Mouse (Mus musculus) intestine, postnatal 0 days (tissue): ENCODE data around the gene Cox8c. TPM values are rescaled to one million over a fixed set of nuclear protein-coding genes. Genes with fewer than 3 reads are reported as not detected.

Experiments
- ATAC-seq: fragments of 200-750 bp; cut with Nextera tagmentation; 2 replicates; pipeline ENCODE4 v1.8.0; 2017; ENCODE audit warnings: mild to moderate bottlenecking, moderate TSS enrichment, moderate library complexity
- H3K27ac ChIP-seq: fragments of 300-500 bp; sonication (generic); 2 replicates; pipeline ENCODE4 v1.5.1; 2014; ENCODE audit warnings: mild to moderate bottlenecking, low read depth, low read length, moderate library complexity
- H3K27me3 ChIP-seq: fragments of 300-500 bp; sonication (generic); replicated peaks from 2 replicates; pipeline ENCODE4 v1.6.1; 2014; ENCODE audit warnings: low read length, mixed read lengths; ENCODE audit not compliant: control insufficient read depth, insufficient read depth
- H3K36me3 ChIP-seq: fragments of 300-500 bp; sonication (generic); 2 replicates; pipeline ENCODE4 v1.6.1; 2014; ENCODE audit warnings: mild to moderate bottlenecking, moderate library complexity; ENCODE audit not compliant: control insufficient read depth, insufficient read depth
- H3K4me1 ChIP-seq: fragments of 300-500 bp; sonication (generic); replicated peaks from 2 replicates; pipeline ENCODE4 v1.6.1; 2014; ENCODE audit warnings: antibody characterized with exemption, low read length, mixed read lengths; ENCODE audit not compliant: control insufficient read depth, insufficient read depth
- H3K4me2 ChIP-seq: fragments of 300-500 bp; sonication (generic); replicated peaks from 2 replicates; pipeline ENCODE4 v1.6.1; 2014; ENCODE audit warnings: low read depth, mild to moderate bottlenecking, moderate library complexity
- H3K4me3 ChIP-seq: fragments of 300-500 bp; sonication (generic); 2 replicates; pipeline ENCODE4 v1.5.1; 2014; ENCODE audit warnings: low read depth, low read length
- H3K9ac ChIP-seq: fragments of 300-500 bp; sonication (generic); 2 replicates; pipeline ENCODE4 v1.6.1; 2014; ENCODE audit warnings: mild to moderate bottlenecking, low read depth, low read length
- H3K9me3 ChIP-seq: fragments of 300-500 bp; sonication (generic); 2 replicates; pipeline ENCODE4 v1.6.1; 2016; ENCODE audit warnings: mixed run types; ENCODE audit not compliant: control insufficient read depth
- CTCF ChIP-seq: sonication (generic); IDR thresholded peaks from 2 replicates; pipeline ENCODE4 v1.5.1; 2016; ENCODE audit warnings: low read depth, mild to moderate bottlenecking, control low read depth, antibody characterized with exemption, moderate library complexity
- WGBS: fragments of 180-500 bp; shearing (Covaris S2); extraction: QIAGEN DNeasy Blood & Tissue Kit; methylation state at CpG from one replicate; pipeline ENCODE4 v1.1.7; 2014; 5-methylcytosine and 5-hydroxymethylcytosine counted together
- polyA plus RNA-seq: library from polyadenylated mRNA; unstranded; fragments of >200 nt; fragmentation: Nextera tagmentation; extraction: Ambion mirVana; gene quantifications from 2 replicates; pipeline ENCODE4 v1.2.1, GENCODE M21; 2015

Gene Cox8c
- polyA plus RNA-seq, 1 experiment from 2014 or later = not detected

DNA sequence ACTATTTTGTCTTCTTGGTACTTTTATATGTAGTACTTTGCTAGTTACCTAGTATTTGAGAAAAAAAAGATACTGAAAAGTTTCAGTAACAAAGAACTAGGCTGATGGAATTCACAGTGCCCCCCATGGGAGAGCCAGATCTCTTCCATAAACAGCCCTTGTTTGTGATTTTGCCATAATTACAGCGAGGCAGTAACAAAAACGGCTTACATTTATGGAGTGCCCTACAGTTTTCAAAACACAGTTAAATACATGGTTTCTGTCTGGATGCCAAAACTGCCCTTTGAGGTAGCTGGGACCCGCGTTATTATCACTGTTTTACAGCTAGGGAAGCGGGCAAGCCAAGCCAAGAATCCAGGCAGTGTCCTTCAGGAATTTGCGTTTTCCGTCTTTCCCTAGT lies 20.2 kb upstream of the Cox8c start:
- Histone ChIP-seq H3K4me1 (peaks cover 8% of the 10 kb centered on the region), H3K36me3 (no peaks in the 10 kb centered on the region), H3K9me3 (no peaks in the 10 kb centered on the region), H3K4me3 (peak overlapping the region; percentile 97), H3K27me3 (no peaks in the 10 kb centered on the region), H3K4me2 (peak overlapping the region; percentile 81), H3K27ac (peak overlapping the region; percentile 98; the same call in 1 of the 2 replicates), H3K9ac (no peak overlapping the region)
- TF ChIP-seq CTCF = no peak
- ATAC-seq = no peak
- 22% methylated on average over 7 of the region's 7 CpGs for WGBS

- H3K36me3 ChIP-seq = no peaks in the 10 kb centered on the region
- no peaks in the 10 kb centered on the region for H3K4me1 ChIP-seq
- H3K4me2 ChIP-seq = no peak overlapping the region
- no peaks in the 10 kb centered on the region for H3K9me3 ChIP-seq
- no peak overlapping the region for H3K27ac ChIP-seq
- 19% methylated on average over 5 of the region's 5 CpGs for WGBS
- H3K27me3 ChIP-seq = no peaks in the 10 kb centered on the region
- no peak overlapping the region for H3K4me3 ChIP-seq
- no peak overlapping the region for H3K9ac ChIP-seq
- peak; percentile 84 for TF ChIP-seq CTCF
- no peak for ATAC-seq
Measured at GRCm38 (mm10) chr12:102885735-102886134, 13.4 kb upstream of the Cox8c start.

GRCm38 (mm10) chr12:102887366-102887765 lies 11.8 kb upstream of the Cox8c start:
- no peak for ATAC-seq
- WGBS = 68% methylated on average over 10 of the region's 10 CpGs

DNA sequence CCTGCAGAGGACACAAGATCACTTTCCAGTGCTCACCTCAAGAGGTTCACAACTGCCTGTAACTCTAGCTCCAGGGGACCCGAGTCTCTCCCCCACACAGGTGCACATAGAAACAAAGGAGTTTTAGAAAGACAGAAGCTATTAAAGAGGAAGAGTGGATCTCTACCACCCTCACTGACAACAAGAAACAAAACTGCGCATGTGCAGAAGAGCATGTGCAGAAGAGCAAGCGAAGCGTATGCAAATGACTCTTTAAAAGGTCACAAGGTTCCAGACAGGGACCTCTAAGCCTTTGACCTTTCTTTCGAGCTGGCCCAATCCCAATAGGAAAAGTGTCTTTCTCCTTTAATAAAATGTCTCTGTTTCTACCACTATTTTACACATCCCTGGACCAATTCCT lies 10.5 kb upstream of the Cox8c start:
- WGBS = 70% methylated on average over 5 of the region's 5 CpGs
- Histone ChIP-seq H3K27ac (no peak overlapping the region), H3K9me3 (peaks cover 3% of the 10 kb centered on the region; the same call in 1 of the 2 replicates), H3K36me3 (no peaks in the 10 kb centered on the region), H3K4me2 (no peak overlapping the region), H3K27me3 (no peaks in the 10 kb centered on the region), H3K9ac (no peak overlapping the region), H3K4me1 (no peaks in the 10 kb centered on the region), H3K4me3 (no peak overlapping the region)
- ATAC-seq = no peak
- no peak for TF ChIP-seq CTCF

More at GRCm38 (mm10) chr12:102887366-102887765, 11.8 kb upstream of the Cox8c start:
- H3K27me3 ChIP-seq = no peaks in the 10 kb centered on the region
- no peaks in the 10 kb centered on the region for H3K36me3 ChIP-seq
- no peak overlapping the region for H3K4me2 ChIP-seq
- H3K4me3 ChIP-seq = no peak overlapping the region
- H3K9ac ChIP-seq = no peak overlapping the region
- H3K4me1 ChIP-seq = no peaks in the 10 kb centered on the region
- H3K27ac ChIP-seq = no peak overlapping the region
- peaks cover 3% of the 10 kb centered on the region; the same call in 1 of the 2 replicates for H3K9me3 ChIP-seq
- TF ChIP-seq CTCF = no peak

GRCm38 (mm10) chr12:102908191-102908590 lies 9.1 kb downstream of the Cox8c start:
- WGBS = 39% methylated on average over 3 of the region's 3 CpGs
- Histone ChIP-seq H3K4me2 (no peak overlapping the region), H3K4me1 (no peaks in the 10 kb centered on the region), H3K9ac (no peak overlapping the region), H3K36me3 (no peaks in the 10 kb centered on the region), H3K9me3 (no peaks in the 10 kb centered on the region), H3K27me3 (no peaks in the 10 kb centered on the region), H3K27ac (no peak overlapping the region), H3K4me3 (no peak overlapping the region)
- TF ChIP-seq CTCF = no peak
- ATAC-seq = no peak

- TF ChIP-seq CTCF = no peak
- Histone ChIP-seq H3K4me1 (no peaks in the 10 kb centered on the region), H3K4me2 (no peak overlapping the region), H3K27ac (no peak overlapping the region), H3K9me3 (no peaks in the 10 kb centered on the region), H3K36me3 (no peaks in the 10 kb centered on the region), H3K27me3 (no peaks in the 10 kb centered on the region), H3K4me3 (no peak overlapping the region), H3K9ac (no peak overlapping the region)
- ATAC-seq = no peak
- WGBS = 46% methylated on average over 2 of the region's 2 CpGs
Measured at GRCm38 (mm10) chr12:102916073-102916472, 17.0 kb downstream of the Cox8c start.

GRCm38 (mm10) chr12:102929764-102930163 lies 30.6 kb downstream of the Cox8c start:
- no peaks in the 10 kb centered on the region for H3K9me3 ChIP-seq

More at GRCm38 (mm10) chr12:102929764-102930163, 30.6 kb downstream of the Cox8c start:
- WGBS = 39% methylated on average over 4 of the region's 4 CpGs
- Histone ChIP-seq H3K36me3 (no peaks in the 10 kb centered on the region), H3K9ac (no peak overlapping the region), H3K27ac (no peak overlapping the region), H3K4me3 (no peak overlapping the region), H3K4me1 (no peaks in the 10 kb centered on the region), H3K27me3 (no peaks in the 10 kb centered on the region), H3K4me2 (no peak overlapping the region)
- no peak for ATAC-seq
- no peak for TF ChIP-seq CTCF
